Mouse (Mus musculus): ENCODE data around the gene Mrap2.

DNA sequence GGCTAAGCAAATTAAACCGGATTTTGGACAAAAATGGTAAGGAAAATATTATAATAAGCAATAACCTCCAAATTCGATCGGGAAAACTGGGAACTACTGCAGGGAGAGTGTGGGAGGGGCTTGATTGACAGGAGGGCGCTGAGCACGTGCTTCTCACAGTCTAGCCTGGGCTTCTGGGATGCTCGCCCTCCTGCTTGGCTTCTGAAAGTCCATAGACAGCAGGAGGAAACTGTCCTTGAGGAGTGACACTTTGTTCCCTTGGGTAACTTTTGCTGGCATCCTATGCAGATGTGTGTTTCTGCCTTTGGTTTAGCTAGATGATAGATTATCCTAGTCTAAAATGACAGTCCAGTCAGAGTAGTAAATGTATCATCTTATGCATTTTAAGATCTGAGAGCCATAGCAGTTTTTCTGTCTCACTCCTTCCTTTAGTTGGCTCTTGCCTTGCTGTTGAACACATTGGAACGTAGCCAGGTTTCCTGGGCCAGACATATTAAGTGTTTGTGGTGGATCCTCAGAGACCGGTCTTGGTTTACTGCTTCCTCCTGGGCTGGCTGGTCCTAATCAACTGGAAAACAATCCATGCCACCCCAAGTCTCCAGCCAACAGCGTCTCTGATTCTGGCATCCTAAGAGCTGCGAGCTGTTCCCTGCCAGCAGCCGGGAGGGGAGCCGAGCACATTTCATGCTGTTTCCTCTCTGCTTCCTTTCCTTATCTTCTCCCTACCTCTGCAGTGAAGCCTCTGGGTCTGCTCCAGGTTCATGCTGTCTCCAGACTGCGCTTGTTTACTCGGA, 8.1 kb upstream of the Mrap2 start:
- no peak for TF ChIP-seq GATA1 (IDR thresholded peaks at IDR 0.05; ENCODE audit: low read length)
- no peak for TF ChIP-seq TAL1 (IDR thresholded peaks at IDR 0.05; ENCODE audit: low read length)
